Mouse (Mus musculus): ENCODE data around the gene Acox2. TPM values are rescaled to one million over a fixed set of nuclear protein-coding genes. Genes with fewer than 3 reads are reported as not detected.

The Acox2 gene
- polyA plus RNA-seq, 1 experiment from 2014 or later: 0.19 TPM

DNA sequence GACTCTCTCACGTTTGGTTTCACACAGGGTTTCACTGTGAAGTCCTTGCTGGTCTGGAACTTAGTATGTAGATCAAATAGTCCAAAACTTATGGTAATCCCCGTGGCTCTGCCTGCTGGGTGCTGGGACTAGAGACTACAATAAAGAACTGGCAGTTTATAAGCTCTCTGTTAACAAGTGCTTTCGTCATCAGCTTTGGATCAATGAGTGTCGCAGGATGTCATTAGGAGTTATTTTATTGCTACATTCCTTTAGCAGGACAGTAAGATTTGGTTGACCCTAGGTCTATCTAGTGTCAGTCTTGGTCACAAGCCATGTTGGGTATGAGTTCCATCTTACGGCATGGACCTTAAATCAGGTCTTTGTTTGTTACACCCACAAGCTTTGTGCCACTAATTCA is 1.1 kb upstream of the Acox2 start:
- WGBS: 73% methylated on average over 5 of the region's 5 CpGs
- H3K27me3 ChIP-seq (ENCODE audit: insufficient read depth, poor library complexity, severe bottlenecking): peaks cover 20% of the 10 kb centered on the region; the same call in 1 of the 2 replicates
- peaks cover 5% of the 10 kb centered on the region; the same call in 1 of the 2 replicates for H3K4me1 ChIP-seq
- no peak overlapping the region for H3K27ac ChIP-seq
- H3K9me3 ChIP-seq: no peaks in the 10 kb centered on the region
- no peak overlapping the region for H3K4me3 ChIP-seq
- DNase-seq (ENCODE audit: low spot score): no peak
- no peaks in the 10 kb centered on the region for H3K36me3 ChIP-seq

DNA sequence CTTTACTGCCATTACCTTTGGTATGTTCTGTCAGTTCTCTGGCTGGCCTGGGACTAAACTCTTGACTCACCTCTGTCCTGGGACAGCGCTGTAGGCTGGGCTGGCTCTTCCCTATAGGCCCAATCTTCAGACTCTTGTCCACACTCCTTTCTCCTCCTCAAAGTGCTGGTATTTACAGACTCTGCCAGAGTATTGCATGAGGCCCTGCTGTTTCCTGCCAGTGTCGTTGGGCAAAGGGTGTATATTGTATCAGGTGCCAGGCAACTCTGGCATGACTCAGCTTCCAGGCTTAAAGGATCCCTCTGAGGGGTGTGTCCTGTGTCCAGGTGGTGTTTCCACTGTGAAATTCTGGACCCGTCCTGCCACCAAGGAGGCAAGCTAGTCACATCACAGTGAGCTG is 401 bp downstream of the Acox2 start:
- Histone ChIP-seq H3K36me3 (no peaks in the 10 kb centered on the region), H3K27ac (no peak overlapping the region), H3K27me3 (ENCODE audit: insufficient read depth, poor library complexity, severe bottlenecking) (peaks cover 20% of the 10 kb centered on the region; the same call in 1 of the 2 replicates), H3K4me1 (peaks cover 5% of the 10 kb centered on the region; the same call in 1 of the 2 replicates), H3K9me3 (no peaks in the 10 kb centered on the region), H3K4me3 (no peak overlapping the region)
- DNase-seq (ENCODE audit: low spot score): no peak
- WGBS: 76% methylated on average over 3 of the region's 3 CpGs

DNA sequence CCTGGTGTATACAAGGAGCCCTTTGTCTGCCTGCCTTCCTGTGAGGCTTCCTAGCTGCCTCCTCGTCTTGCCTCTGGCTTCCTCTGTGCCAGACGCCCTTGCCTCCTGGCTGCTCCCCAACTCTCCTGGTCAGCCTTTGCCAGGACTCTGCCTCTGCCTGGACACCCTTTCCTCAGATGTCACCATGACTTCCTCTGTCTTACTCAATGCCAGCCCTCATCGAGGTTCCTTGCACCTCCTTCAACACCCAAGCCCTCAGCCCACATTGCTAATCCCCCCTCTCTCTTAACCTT is 872 bp downstream of the Acox2 start:
- Histone ChIP-seq H3K27ac (no peak overlapping the region), H3K9me3 (no peaks in the 10 kb centered on the region)

DNA sequence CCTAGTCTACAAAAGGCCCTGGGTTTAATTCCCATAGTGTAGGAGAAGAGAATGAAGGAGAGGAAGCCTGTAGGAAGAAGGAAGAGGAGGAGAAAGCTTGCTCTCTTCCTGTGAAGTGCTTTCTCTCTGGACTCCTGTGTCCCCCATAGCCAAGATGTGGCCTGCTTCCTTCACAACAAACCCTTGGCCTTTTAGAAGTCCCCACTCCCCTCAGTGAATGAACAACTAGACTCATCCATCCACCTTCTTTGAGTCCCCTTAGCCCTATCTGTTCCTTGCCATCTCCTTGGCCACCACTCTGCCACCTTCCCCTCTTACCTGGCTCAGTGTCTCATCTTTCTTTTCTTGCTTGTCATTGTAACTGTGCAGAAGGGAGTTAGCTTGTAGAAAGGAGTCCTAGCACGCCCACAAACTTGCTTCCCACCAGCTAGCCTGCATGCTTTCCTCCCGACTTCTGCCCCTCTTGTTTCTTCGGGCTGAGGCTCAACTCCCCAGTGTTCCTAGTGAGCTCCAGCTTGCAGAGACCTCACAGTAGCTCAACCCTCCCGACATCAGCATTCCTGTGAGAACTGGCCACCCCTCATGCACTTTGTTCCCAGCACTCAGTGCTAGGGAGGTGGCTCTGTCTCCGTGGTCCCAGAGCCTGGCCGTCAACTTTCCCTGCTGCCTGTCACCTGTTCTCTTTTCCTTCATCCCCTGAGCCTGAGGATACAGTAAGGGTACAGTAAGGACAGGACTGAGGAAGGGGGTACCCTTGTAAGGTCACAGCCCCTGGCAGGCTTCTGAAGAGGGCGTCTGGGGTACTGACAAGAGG is 1.4 kb downstream of the Acox2 start:
- Histone ChIP-seq H3K27me3 (ENCODE audit: insufficient read depth, poor library complexity, severe bottlenecking) (peaks cover 23% of the 10 kb centered on the region; the same call in 1 of the 2 replicates), H3K36me3 (no peaks in the 10 kb centered on the region), H3K4me1 (peaks cover 5% of the 10 kb centered on the region; the same call in 1 of the 2 replicates), H3K4me3 (no peak overlapping the region), H3K27ac (no peak overlapping the region), H3K9me3 (no peaks in the 10 kb centered on the region)
- WGBS: 47% methylated on average over 7 of the region's 7 CpGs
- DNase-seq (ENCODE audit: low spot score): no peak

More for the DNA sequence above, 872 bp downstream of the Acox2 start:
- Histone ChIP-seq H3K27me3 (ENCODE audit: insufficient read depth, poor library complexity, severe bottlenecking) (peaks cover 20% of the 10 kb centered on the region; the same call in 1 of the 2 replicates), H3K4me1 (peaks cover 5% of the 10 kb centered on the region; the same call in 1 of the 2 replicates), H3K4me3 (no peak overlapping the region), H3K36me3 (no peaks in the 10 kb centered on the region)
- no peak for DNase-seq (ENCODE audit: low spot score)
- WGBS: 39% methylated on average over 3 of the region's 3 CpGs

DNA sequence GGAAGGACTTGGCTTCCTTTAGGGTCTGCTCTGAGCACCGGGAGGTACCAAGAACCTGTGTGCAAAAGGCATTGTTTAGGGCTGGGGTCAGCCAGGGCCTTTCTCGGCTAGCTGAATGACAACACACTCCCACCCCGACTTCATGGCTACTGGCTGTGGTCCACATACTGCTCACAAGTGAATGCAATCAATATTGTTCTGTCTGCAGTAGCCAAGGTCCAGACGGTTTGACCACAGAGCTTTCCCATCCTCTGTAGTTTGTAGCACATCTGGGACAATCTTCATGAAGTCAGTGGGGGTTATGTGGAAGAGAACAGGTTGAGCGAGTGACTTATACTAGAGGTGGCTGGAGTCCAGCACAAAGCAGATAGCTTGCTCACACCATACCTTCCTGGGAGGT is 2.3 kb downstream of the Acox2 start:
- H3K27ac ChIP-seq: no peak overlapping the region
- no peak for DNase-seq (ENCODE audit: low spot score)
- 71% methylated on average over 5 of the region's 5 CpGs for WGBS
- H3K36me3 ChIP-seq: no peaks in the 10 kb centered on the region
- H3K27me3 ChIP-seq (ENCODE audit: insufficient read depth, poor library complexity, severe bottlenecking): peaks cover 25% of the 10 kb centered on the region; the same call in 1 of the 2 replicates
- no peak overlapping the region for H3K4me3 ChIP-seq
- H3K9me3 ChIP-seq: no peaks in the 10 kb centered on the region
- peaks cover 5% of the 10 kb centered on the region; the same call in 1 of the 2 replicates for H3K4me1 ChIP-seq

DNA sequence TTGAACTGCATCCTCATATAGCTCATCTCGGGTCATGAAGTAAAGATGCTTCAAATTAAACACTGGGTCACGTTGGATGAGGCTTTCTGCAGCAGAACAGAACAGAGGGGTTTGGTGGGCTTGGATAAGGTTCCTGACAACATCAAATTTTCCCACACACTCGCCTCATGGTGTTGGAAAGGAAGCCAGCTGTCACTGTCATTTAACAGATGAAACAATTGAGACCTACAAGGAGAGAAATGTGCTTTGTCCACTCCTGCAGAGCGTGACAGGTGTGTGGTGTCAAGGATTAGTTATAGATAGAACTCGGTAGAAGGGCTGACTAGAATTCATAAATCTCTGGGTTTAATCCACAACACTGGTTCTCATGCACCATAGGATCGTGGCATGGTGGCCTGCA is 3.1 kb downstream of the Acox2 start:
- 68% methylated on average over 6 of the region's 6 CpGs for WGBS
- Histone ChIP-seq H3K27me3 (ENCODE audit: insufficient read depth, poor library complexity, severe bottlenecking) (peaks cover 25% of the 10 kb centered on the region; the same call in 1 of the 2 replicates), H3K4me3 (no peak overlapping the region), H3K9me3 (no peaks in the 10 kb centered on the region), H3K36me3 (no peaks in the 10 kb centered on the region), H3K27ac (no peak overlapping the region), H3K4me1 (peaks cover 5% of the 10 kb centered on the region; the same call in 1 of the 2 replicates)
- no peak for DNase-seq (ENCODE audit: low spot score)

DNA sequence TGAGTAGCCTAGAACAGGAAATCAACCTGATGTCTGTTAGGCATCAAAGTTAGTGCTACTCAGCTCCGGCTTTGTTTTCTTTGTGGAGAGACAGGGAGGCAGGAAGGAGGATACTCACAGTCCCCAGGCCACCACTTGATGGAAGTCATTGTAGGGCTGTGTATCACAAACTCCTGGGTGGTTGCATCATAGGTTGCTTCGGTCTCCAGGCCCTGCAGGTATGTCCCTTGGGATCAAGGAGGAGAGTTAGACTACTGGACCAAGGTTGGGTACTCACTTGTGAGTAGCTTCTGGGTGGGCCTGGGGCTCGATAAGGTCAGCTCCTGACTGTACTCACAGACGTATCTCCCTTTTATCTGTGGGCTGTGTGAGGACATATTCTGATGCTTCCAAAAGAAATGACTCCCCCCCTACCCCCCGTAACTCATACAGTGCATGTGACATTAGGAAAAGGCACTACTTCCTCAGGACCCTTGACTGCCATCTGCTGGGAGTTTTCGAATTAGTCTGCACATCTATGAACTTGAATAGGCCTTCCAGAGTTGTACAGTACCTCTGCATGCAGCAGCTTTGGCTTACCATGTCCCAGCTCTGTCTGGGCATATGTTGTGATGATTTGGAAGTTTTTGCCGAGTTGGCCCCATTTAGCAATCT is 4.0 kb downstream of the Acox2 start:
- WGBS: 62% methylated on average over 7 of the region's 7 CpGs
- Histone ChIP-seq H3K4me3 (no peak overlapping the region), H3K36me3 (no peaks in the 10 kb centered on the region), H3K27ac (no peak overlapping the region), H3K9me3 (no peaks in the 10 kb centered on the region), H3K27me3 (ENCODE audit: insufficient read depth, poor library complexity, severe bottlenecking) (peaks cover 25% of the 10 kb centered on the region; the same call in 1 of the 2 replicates), H3K4me1 (peaks cover 8% of the 10 kb centered on the region; the same call in 1 of the 2 replicates)
- no peak for DNase-seq (ENCODE audit: low spot score)

DNA sequence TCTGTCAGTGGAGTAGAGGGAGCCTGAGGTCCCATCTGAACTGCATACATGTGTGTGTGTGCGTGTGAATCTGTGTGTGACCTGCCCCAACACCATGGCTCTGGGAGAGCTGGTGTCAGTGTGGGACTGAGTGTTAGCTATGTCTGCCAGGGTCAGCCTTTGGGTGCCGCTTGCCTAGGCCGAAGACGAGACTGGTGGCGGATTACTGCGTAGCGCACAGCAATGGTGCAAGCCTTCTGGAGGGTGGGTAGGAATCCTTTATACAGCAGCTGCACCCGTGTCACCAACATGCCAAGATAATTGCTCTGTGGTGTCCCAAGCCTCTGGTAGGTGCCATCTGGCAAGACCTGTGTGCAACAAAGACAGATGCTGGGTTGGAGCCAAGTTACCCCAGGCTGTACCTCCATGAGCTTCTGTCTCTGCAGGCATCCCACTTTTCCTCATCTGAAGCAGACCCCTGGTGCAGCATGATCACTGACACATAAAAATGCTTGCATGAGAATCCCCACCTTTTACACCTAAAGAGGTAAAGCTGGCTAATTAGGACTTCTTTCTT is 7.7 kb downstream of the Acox2 start:
- Histone ChIP-seq H3K27me3 (ENCODE audit: insufficient read depth, poor library complexity, severe bottlenecking) (peaks cover 6% of the 10 kb centered on the region; the same call in 1 of the 2 replicates), H3K27ac (no peak overlapping the region), H3K4me1 (0 out of 2 replicates have a peak, but pooled peaks cover 3% of the 10 kb centered on the region), H3K4me3 (no peak overlapping the region), H3K9me3 (no peaks in the 10 kb centered on the region), H3K36me3 (no peaks in the 10 kb centered on the region)
- no peak for DNase-seq (ENCODE audit: low spot score)
- 87% methylated on average over 8 of the region's 8 CpGs for whole genome bisulfite sequencing

DNA sequence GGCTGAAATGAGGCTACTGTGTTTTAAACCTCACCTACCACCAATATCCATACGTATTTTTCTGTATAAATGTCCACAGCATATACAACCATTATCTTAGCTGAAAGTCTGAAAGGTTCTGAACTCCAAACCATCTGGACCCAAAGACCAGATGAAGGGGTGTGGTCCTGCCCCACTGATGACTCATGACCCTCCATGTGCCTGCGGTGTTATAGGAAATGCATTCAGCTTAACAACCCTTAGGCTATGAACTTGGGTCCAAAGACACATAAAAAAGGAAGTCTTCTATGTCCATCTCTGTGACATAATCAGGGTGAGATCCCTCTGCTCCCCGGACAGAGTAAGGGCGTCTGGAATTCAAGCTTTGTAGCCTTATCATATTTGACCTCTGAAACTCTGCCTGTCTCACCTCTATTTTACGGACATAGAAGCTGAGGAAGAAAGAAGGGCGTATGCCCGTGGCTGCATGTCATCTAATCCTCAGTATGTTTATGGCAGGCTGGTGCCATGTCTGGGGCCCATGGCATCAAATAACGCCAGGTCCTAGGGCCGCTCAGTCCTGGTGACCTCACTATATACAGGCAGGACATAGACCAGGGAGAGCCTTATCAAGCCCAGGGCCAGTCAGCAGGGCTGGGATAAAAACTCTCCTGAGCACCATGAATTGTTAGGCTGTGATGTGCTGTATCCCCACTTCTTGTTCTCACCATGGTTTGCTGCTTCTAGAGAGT is 8.8 kb downstream of the Acox2 start:
- Histone ChIP-seq H3K9me3 (no peaks in the 10 kb centered on the region), H3K27me3 (ENCODE audit: insufficient read depth, poor library complexity, severe bottlenecking) (0 out of 2 replicates have a peak, but pooled peaks cover 5% of the 10 kb centered on the region), H3K36me3 (no peaks in the 10 kb centered on the region), H3K27ac (no peak overlapping the region), H3K4me3 (no peak overlapping the region), H3K4me1 (0 out of 2 replicates have a peak, but pooled peaks cover 3% of the 10 kb centered on the region)
- no peak for DNase-seq (ENCODE audit: low spot score)
- WGBS: 65% methylated on average over 9 of the region's 9 CpGs

DNA sequence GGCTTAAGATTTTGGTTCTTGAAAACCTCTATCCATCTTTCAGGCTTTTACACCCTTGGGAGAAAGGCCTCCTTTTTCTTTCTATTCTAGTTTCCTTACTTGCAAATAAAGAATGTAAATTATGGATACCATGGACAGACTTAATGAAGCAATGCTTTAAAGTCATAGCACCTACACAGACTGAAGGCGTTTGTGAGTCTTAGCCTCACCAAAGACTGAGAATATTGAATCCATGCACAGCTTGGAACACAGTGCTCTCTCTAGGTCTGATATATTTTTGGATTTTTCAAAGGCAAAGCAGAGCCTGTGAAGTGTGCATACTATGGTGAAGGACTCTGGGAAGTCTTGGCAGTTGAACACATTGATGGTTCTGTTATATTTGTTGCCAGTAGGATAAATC is 9.9 kb downstream of the Acox2 start:
- Histone ChIP-seq H3K9me3 (no peaks in the 10 kb centered on the region), H3K36me3 (no peaks in the 10 kb centered on the region), H3K4me3 (no peak overlapping the region), H3K4me1 (0 out of 2 replicates have a peak, but pooled peaks cover 3% of the 10 kb centered on the region), H3K27me3 (ENCODE audit: insufficient read depth, poor library complexity, severe bottlenecking) (0 out of 2 replicates have a peak, but pooled peaks cover 5% of the 10 kb centered on the region), H3K27ac (no peak overlapping the region)
- WGBS: 77% methylated on average over 1 of the region's 1 CpGs
- DNase-seq (ENCODE audit: low spot score): no peak

DNA sequence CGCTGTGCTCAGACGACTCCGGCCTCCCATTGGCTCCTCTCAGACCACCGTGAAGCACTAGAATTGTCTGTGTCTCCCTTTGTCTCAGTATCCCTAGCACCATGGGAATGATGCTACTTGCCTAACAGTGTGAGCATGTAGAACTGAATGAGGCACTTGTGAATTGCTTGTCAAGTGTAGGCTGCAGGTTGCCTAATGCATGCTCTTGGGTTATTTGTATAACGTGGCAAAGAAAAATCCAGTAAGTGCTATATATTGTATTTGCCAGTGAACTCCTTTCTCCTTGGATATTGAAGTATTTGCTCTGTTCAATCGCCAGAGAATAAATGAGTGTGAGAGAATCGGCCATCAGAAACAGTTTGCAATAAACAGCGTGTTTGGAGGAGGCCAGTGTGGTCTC is 12.3 kb downstream of the Acox2 start:
- H3K4me3 ChIP-seq: no peak overlapping the region
- H3K4me1 ChIP-seq: 0 out of 2 replicates have a peak, but pooled peaks cover 9% of the 10 kb centered on the region
- H3K27me3 ChIP-seq (ENCODE audit: insufficient read depth, poor library complexity, severe bottlenecking): no peaks in the 10 kb centered on the region
- H3K9me3 ChIP-seq: no peaks in the 10 kb centered on the region
- no peak overlapping the region for H3K27ac ChIP-seq
- 79% methylated on average over 8 of the region's 8 CpGs for WGBS
- no peaks in the 10 kb centered on the region for H3K36me3 ChIP-seq
- no peak for DNase-seq (ENCODE audit: low spot score)

DNA sequence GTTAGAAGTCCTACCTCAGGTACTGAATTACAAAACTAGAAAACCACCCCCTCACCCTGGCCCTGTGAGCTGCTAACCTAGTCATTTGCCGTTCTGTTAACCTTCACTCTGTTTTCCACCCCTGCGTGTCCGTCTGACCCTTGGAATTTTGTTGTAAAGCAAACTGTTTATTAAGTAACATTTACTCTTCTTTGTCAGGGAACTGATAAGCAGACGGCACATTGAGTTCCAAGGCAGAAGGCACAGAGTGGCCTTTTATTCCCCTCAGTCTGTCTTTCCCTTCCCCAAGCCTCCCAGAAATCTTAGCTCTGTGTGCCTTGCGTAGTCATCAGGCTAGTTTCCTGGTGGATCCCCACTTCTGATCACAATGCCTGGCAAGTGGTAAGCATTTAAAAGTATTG is 14.9 kb downstream of the Acox2 start:
- WGBS: 64% methylated on average over 5 of the region's 5 CpGs
- 0 out of 2 replicates have a peak, but pooled peaks cover 6% of the 10 kb centered on the region for H3K4me1 ChIP-seq
- no peaks in the 10 kb centered on the region for H3K9me3 ChIP-seq
- no peaks in the 10 kb centered on the region for H3K36me3 ChIP-seq
- no peaks in the 10 kb centered on the region for H3K27me3 ChIP-seq (ENCODE audit: insufficient read depth, poor library complexity, severe bottlenecking)
- H3K27ac ChIP-seq: no peak overlapping the region
- no peak for DNase-seq (ENCODE audit: low spot score)
- no peak overlapping the region for H3K4me3 ChIP-seq

All from heart, embryonic 10.5 days (tissue).